Mouse (Mus musculus): ENCODE results near the gene Fes.
"Not testable (repeated sequence)": the region's sequence is repeated elsewhere in the genome, so short reads cannot be mapped to it uniquely, and the experiment has no call there.

The Fes gene

GRCm38 (mm10) chr7:80404101-80404894 lies 16.6 kb upstream of the Fes start:
- DNase-seq (ENCODE audit: low read depth, low spot score) = no peak

- DNase-seq (ENCODE audit: low read depth, low spot score) = peak; percentile 32
Measured at GRCm38 (mm10) chr7:80403551-80403950, 15.8 kb upstream of the Fes start.

- DNase-seq (ENCODE audit: low read depth, low spot score) = no peak
Measured at GRCm38 (mm10) chr7:80402651-80403321, 15.0 kb upstream of the Fes start.

- DNase-seq (ENCODE audit: low read depth, low spot score) = no peak
Measured at GRCm38 (mm10) chr7:80401860-80402641, 14.3 kb upstream of the Fes start.

- DNase-seq (ENCODE audit: low read depth, low spot score) = no peak
Measured at GRCm38 (mm10) chr7:80401041-80401859, 13.5 kb upstream of the Fes start.

GRCm38 (mm10) chr7:80400571-80400970 lies 12.8 kb upstream of the Fes start:
- DNase-seq (ENCODE audit: low read depth, low spot score) = no peak

GRCm38 (mm10) chr7:80400099-80400498 lies 12.4 kb upstream of the Fes start:
- no peak for DNase-seq (ENCODE audit: low read depth, low spot score)

GRCm38 (mm10) chr7:80398654-80399444 lies 11.1 kb upstream of the Fes start:
- no peak for DNase-seq (ENCODE audit: low read depth, low spot score)

- peak; percentile 40 for DNase-seq (ENCODE audit: low read depth, low spot score)
Measured at GRCm38 (mm10) chr7:80397986-80398385, 10.2 kb upstream of the Fes start.

GRCm38 (mm10) chr7:80396427-80396826 lies 8.7 kb upstream of the Fes start:
- not testable (repeated sequence) for DNase-seq (ENCODE audit: low read depth, low spot score)

- no peak for DNase-seq (ENCODE audit: low read depth, low spot score)
Measured at GRCm38 (mm10) chr7:80394600-80394999, 6.9 kb upstream of the Fes start.

- DNase-seq (ENCODE audit: low read depth, low spot score) = no peak
Measured at GRCm38 (mm10) chr7:80392119-80392518, 4.4 kb upstream of the Fes start.

GRCm38 (mm10) chr7:80387033-80387632 lies 613 bp downstream of the Fes start:
- no peak for DNase-seq (ENCODE audit: low read depth, low spot score)

- DNase-seq (ENCODE audit: low read depth, low spot score) = peak; percentile 72
Measured at GRCm38 (mm10) chr7:80386235-80386930, 1.4 kb downstream of the Fes start.

GRCm38 (mm10) chr7:80382919-80383318 lies 4.8 kb downstream of the Fes start:
- DNase-seq (ENCODE audit: low read depth, low spot score) = no peak

- DNase-seq (ENCODE audit: low read depth, low spot score) = no peak
Measured at GRCm38 (mm10) chr7:80379531-80379930, 8.2 kb downstream of the Fes start.

- DNase-seq (ENCODE audit: low read depth, low spot score) = no peak
Measured at GRCm38 (mm10) chr7:80377471-80377870, 10.3 kb downstream of the Fes start.

- no peak for DNase-seq (ENCODE audit: low read depth, low spot score)
Measured at GRCm38 (mm10) chr7:80376192-80376591, 11.6 kb downstream of the Fes start.

GRCm38 (mm10) chr7:80375376-80376039 lies 12.2 kb downstream of the Fes start:
- no peak for DNase-seq (ENCODE audit: low read depth, low spot score)
